Mouse (Mus musculus) CD4-positive, CD25-positive, alpha-beta regulatory T cell, adult 2 months (primary cell): ENCODE data around the gene Sdk1.

ENCODE experiments used
- DNase-seq: peaks from one replicate; pipeline ENCODE4 v3.0.0-alpha.2; 2012; ENCODE audit warnings: low read depth, low spot score

Gene Sdk1

GRCm38 (mm10) chr5:141447247-141447646 lies 206.0 kb downstream of the Sdk1 start:
- DNase-seq = no peak

- no peak for DNase-seq
Observed at GRCm38 (mm10) chr5:141463417-141463816, 222.1 kb downstream of the Sdk1 start.

- no peak for DNase-seq
Observed at GRCm38 (mm10) chr5:141468821-141469220, 227.5 kb downstream of the Sdk1 start.

DNA sequence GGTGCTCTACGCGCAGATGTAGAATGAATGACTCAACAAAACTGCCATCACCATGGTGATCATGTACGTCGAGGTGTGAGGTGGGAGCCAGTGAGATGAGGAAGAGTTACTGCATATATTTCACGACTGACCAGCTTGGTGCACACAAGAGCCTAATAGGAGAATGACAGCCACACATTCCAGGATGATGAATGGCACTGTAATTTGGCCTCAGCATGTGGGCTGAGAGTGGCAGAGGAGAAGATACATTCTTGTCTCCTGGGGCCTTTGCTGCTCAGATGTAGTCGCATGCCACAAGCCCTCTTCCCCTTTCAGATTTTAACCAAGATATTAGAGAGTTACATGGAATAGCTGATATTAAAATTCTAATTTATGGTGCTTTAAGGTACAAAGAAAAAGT lies 264.0 kb downstream of the Sdk1 start:
- no peak for DNase-seq

- DNase-seq = no peak
Observed at GRCm38 (mm10) chr5:141506344-141506743, 265.1 kb downstream of the Sdk1 start.

- no peak for DNase-seq
Observed at GRCm38 (mm10) chr5:141524801-141525715, 283.8 kb downstream of the Sdk1 start.

DNA sequence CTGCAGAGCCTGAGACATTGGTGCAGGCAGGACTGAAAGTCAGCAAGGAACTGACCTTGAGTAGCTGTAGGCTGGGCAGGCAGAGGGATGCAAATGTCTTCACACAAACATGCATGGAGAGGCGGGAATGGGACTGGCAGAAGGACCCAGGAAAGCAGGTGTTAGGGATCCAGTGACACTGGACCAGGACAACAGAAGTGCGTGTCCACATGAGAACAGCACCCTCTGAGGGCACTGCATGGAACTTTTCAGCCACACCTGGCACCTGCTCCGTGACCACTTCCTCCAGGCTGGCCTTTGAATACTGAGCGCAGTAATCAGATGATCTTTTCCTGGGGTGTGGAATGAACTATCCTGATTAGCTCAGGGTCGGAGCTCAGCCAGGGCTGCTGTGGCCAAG lies 298.9 kb downstream of the Sdk1 start:
- DNase-seq = no peak

GRCm38 (mm10) chr5:141542890-141543666 lies 301.8 kb downstream of the Sdk1 start:
- DNase-seq = no peak

GRCm38 (mm10) chr5:141553444-141553843 lies 312.2 kb downstream of the Sdk1 start:
- DNase-seq = no peak

- no peak for DNase-seq
Observed at GRCm38 (mm10) chr5:141558731-141559130, 317.4 kb downstream of the Sdk1 start.

DNA sequence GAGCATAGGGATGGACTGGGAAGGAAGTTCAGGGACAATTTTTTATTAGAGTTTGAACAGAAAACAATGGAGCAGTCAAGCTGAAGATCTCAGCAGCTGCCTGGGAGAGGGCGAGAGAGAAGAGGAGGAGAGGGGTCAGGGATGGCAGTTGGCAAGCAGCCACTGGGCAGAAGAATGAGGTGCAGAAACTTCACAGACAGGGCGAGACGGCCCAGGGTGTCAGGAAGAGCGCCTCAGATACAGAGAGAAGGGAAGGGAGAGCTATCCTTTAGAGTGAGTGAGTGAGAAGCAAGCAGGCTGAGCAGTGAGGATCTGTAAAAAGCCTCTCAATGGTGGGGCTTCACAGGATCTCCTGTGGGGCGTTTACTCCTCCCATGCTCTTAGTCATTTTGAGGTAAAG lies 319.0 kb downstream of the Sdk1 start:
- no peak for DNase-seq

DNA sequence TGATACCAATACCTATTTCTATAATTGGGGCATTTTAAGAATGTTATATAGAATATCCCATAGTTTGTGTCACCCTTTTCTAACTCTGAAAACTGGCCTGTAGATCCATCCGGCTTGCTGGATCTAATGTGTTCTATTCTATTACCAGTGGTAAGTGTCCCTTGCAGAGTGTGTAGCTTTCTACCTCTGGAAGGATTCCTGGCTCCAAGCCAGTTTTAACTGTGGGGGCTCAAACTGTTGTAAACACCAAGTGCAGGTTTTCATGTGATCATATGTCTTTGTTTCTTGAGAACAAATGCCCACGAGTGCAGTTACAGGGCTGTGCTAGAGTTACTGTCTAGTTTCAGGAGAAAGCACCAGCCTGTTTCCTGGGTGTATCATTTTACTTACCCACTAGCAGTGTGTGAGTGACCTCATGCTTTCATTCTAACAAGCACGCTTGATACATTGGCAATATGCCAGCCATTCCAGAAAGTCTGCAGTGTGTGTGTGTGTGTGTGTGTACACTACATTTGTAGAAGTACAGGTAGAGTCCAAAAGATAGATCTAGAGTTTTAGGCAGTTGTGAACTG lies 320.8 kb downstream of the Sdk1 start:
- DNase-seq = no peak

- DNase-seq = peak; percentile 6
Observed at GRCm38 (mm10) chr5:141564197-141564596, 322.9 kb downstream of the Sdk1 start.

GRCm38 (mm10) chr5:141568106-141568505 lies 326.8 kb downstream of the Sdk1 start:
- no peak for DNase-seq

DNA sequence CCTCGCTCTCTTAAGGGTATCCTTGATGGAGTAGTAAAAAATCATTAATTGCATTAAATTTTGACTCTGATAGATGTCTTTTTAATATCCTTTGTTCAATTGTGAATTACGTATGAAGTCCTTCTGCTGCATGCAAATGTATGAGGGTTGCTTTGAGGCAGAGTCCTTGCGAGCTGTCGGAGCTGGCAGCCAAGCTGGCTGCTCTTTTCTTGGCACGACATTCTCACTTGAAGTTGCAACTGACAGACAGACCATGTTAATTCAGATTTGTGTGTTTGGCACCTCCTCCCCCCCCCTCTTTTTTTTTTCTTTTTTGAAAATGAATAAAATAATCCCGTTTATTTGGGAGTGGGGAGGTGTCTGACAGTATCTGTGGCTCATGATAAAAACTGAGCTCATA lies 329.2 kb downstream of the Sdk1 start:
- no peak for DNase-seq

DNA sequence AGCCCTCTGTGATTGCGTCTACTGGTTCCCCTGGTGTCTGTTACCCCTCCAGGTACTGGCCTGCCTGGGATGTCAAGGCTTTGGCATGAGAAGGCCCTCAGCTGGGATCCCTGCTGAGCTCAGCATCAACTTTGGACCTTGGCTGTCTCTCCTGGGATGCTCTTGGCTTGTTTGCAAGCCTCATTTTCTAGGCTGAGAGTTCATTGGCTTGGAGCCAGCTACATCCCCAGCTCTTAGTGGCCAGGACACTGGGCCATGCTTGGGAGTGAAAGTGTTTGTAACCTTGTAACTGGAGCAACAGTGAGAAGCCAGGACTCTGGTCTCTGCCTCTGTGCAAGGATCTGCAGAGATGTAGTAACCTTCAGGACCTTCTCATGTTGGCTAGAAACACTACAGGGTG lies 333.0 kb downstream of the Sdk1 start:
- DNase-seq = no peak

DNA sequence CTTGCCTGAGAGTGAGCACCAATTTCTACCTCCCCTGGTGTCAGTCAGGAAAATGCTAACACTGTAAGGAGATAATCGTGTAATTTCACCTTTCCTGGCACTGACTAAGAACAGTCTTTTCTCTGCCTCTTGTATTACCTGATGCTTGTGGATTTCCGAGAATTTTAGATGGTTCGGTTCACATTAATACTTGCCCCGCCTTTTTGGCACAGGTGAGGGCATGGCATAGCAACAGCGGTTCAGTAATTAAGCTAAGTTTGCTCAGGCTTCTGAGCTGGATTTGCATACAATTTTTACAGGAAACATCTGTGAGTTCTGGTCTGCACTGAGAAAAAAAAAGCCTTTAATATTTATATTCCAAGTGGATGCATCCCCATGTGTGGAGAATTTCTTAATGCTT lies 350.0 kb downstream of the Sdk1 start:
- DNase-seq = no peak

GRCm38 (mm10) chr5:141612721-141613120 lies 371.4 kb downstream of the Sdk1 start:
- DNase-seq = no peak

DNA sequence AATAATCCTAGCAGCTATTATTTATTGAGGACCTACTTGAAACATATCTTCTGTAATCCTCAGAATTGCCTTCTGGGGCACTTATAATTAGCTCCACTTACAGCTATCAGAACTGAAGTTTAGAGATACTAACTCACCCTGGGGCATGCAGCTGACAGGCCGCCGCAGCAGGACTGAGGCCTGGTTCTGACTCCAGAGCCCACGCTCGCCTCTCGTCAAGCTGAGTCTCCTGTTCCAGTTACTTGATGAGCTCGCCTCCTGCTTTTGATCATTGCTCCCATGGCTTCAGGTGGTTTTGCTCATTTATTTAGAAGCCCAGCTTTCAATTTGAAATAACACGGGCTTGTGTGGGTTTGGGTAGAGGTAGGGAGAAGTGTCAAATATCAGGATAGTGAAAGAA lies 374.5 kb downstream of the Sdk1 start:
- DNase-seq = no peak

- no peak for DNase-seq
Observed at GRCm38 (mm10) chr5:141617660-141618059, 376.4 kb downstream of the Sdk1 start.

- DNase-seq = no peak
Observed at GRCm38 (mm10) chr5:141625401-141625800, 384.1 kb downstream of the Sdk1 start.

DNA sequence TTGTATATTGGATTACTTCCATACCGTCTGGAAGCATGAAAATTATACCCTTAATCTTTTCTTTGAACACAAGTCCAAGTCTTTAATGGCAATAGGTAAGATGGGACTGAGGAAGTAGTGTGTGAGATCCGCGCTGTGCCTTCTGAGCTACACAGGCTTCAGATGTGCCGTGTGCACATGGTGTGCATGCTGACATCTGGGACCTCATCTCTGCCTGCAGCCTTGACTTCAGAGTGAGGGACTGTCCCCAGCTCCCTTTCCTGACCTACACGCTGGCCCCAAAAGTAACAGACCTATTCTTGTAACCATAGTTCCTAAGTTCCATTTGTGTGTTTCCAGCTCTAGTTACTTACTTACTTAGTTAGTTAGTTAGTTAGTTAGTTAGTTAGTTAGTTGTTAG lies 390.4 kb downstream of the Sdk1 start:
- DNase-seq = no peak
